Mouse (Mus musculus) retina, adult 2 months (tissue): ENCODE results near the gene Gucy2e.

ENCODE experiments used
- DNase-seq: peaks from one replicate; pipeline ENCODE4 v3.0.0-alpha.2; 2012; ENCODE audit warnings: low read depth, low spot score

The Gucy2e gene

GRCm38 (mm10) chr11:69236926-69237260, at the start of gene Gucy2e:
Gene Gucy2e, minus strand, starts transcription at chr11:69237036.
- DNase-seq: peak; percentile 89

GRCm38 (mm10) chr11:69277267-69277666, 40.4 kb upstream of the Gucy2e start:
- no peak for DNase-seq

DNA sequence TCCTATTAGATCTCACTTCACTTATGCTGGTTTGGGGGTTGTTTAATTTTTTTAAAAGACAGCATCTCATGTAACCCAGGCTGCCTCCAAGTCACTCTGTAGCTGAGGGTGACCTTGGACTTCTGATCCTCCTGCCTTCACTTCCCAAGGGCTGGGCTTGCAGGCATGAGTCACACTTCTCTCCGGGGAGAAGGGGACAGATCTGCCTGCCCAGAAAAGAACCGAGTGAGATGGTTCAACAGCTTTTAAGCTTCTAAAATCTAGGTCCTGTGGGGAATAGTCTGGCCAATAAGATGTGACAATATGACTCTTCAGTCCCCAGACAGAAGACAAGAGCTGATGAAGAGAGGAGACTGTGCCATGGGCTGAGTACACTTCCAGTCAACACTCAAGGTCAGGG, 39.2 kb upstream of the Gucy2e start:
- no peak for DNase-seq

DNA sequence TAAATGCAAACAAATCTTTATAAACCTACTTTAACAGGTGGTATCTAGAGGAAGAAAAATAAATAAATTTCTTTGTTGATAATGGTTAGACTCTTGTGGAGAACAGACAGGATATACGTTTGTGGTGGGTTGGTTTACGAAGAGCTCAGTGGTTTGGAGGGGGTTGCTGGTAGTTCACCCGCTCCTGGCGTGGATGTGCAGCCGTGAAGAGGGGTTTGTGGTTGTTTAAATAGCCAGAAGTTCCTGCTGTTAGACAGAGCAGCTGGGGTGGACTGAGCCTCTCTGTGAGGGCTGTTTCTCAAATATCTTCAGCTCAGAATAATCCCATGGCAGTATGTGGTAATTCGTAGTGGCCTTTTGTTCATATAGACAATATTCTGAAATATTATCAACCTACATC, 38.8 kb upstream of the Gucy2e start:
- no peak for DNase-seq

GRCm38 (mm10) chr11:69272122-69272740, 35.4 kb upstream of the Gucy2e start:
- peak; percentile 59 for DNase-seq

GRCm38 (mm10) chr11:69269575-69269974, 32.7 kb upstream of the Gucy2e start:
- DNase-seq: peak; percentile 60

- no peak for DNase-seq
Measured at GRCm38 (mm10) chr11:69268100-69268499, 31.3 kb upstream of the Gucy2e start.

DNA sequence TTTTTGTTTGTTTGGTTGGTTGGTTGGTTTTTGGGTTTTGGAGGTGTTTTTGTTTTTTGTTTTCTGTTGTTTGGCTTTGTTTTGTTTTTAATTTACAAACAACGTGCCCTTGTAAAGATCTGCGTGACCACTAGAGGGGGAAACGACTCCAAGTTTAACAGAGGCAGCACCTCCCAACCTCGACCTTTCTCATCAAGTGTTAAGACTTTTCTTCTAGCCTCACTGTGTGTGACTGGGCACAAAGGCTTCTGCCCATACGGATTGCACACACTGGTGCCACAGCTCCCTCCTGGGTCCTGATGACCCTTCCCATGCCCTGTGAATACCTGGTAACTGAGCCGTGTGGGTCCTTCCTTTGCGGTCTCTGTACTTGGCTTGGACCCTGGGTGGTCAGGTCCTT, 30.5 kb upstream of the Gucy2e start:
- no peak for DNase-seq

DNA sequence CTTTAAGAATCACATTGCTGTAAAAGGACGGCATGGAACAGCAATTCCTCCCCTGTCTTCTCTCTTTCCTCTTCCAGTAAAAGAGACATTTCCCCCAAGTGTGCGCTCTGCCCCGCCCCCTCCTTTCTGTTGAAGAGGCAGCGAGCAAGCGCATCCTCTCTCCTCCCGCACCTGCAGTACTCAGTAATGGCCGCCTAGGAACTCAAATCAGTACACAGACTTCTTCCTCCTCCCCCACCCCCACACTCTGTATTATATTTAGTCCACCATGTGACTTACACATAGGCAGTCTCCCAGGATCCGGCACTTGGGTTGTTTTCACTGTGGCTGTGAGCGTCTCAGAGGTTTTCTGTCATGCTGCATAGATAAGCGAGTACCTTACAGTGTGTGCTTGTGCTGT, 29.4 kb upstream of the Gucy2e start:
- DNase-seq: no peak

- no peak for DNase-seq
Measured at GRCm38 (mm10) chr11:69265410-69265809, 28.6 kb upstream of the Gucy2e start.

GRCm38 (mm10) chr11:69264276-69264675, 27.4 kb upstream of the Gucy2e start:
- DNase-seq: no peak

DNA sequence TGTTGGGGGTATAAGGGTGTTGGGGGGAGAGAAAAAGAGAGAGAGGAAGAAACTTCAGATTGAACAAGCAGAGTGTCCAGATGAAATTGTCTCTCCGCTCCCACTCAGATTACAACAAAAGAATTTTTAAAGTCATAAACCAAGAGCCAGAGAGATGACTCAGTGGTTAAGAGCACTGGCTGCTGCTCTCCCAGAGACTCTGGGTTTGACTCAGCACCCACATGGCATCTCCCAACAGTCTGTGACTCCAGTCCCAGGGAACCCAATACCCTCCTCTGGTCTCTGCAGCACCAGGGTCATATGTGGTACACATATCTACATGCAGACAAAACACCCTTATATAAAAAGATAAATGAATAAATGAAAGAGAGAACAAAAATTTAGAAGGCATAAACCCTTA, 23.3 kb upstream of the Gucy2e start:
- DNase-seq: no peak

GRCm38 (mm10) chr11:69258287-69258686, 21.5 kb upstream of the Gucy2e start:
- no peak for DNase-seq

DNA sequence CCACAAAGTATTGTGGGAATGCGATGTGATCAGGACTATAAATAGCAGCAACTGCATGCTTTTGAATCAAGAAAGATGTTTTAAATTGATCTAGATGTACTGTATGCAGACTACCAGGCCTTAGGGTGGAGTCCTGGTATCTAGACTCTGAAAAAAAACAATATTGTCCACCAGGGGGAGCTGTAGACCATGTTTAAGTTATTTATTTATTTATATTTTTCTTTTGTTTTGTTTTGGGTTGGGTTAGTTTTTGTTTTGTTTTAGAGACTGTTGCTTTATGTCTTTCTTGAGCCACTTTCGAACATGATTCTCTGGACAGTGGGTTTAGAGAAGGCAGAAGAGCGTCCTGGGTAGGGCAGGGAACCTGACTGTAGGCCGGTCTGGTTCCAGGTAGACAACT, 21.0 kb upstream of the Gucy2e start:
- peak; percentile 55 for DNase-seq

- DNase-seq: no peak
Measured at GRCm38 (mm10) chr11:69257072-69257471, 20.2 kb upstream of the Gucy2e start.

DNA sequence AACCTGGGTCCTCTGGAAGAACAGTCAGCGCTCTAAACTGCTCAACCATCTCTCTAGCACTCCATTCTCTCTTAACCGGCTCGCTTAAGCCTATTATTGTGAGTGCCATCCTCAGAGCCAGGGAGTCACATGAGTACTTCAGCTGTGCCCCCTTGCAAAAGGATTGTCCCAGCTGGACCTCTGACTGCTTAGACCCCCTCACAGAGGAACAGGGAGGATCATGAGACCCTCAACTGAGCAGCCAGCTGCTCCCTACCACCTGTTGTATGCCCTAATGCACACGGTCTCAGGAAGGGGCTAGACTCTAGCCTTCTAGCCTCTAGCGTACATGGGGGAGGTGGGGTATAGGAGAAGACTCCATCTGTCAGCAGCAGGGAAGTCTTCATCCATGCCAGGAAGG, 18.0 kb upstream of the Gucy2e start:
- no peak for DNase-seq

- no peak for DNase-seq
Measured at GRCm38 (mm10) chr11:69253131-69253530, 16.3 kb upstream of the Gucy2e start.

DNA sequence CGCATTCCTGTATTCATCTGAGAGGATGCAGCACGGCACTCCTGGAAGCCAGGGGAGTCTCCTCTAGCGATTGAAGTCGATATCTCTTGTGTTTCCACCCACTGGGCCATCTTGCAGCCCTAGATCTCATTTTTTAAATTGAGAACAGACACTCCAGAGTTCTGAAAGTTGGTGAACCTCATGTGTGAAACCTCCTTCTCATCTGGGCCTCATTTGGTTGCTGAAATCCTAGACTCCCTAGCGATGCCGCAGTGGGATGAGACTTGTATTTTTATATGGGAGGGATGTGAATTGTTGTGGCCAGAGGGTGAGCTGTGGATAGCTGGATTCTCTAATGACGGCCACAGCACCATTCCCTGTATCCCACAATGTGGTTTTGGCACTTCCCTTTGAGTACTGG, 15.1 kb upstream of the Gucy2e start:
- DNase-seq: no peak

- DNase-seq: no peak
Measured at GRCm38 (mm10) chr11:69251135-69251842, 14.5 kb upstream of the Gucy2e start.

DNA sequence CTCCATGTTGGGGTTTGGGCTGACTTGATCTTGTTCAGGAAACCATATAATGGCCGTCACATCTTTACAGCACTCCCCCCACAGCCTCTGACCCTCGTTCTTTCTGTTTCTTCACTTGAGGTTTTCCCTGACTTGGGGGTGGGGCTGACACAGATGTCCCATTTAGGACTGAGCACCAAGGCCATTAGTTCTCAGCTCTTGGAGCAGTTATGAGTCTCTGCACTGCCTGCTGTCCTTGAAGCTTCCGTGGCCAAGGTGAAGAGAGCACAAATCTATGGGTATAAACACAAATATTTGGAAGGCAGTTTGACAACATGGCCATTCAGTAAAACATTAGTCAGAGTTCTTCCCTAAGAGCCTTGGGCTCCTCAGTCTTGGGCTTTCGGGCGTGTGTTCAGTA, 13.3 kb upstream of the Gucy2e start:
- no peak for DNase-seq

DNA sequence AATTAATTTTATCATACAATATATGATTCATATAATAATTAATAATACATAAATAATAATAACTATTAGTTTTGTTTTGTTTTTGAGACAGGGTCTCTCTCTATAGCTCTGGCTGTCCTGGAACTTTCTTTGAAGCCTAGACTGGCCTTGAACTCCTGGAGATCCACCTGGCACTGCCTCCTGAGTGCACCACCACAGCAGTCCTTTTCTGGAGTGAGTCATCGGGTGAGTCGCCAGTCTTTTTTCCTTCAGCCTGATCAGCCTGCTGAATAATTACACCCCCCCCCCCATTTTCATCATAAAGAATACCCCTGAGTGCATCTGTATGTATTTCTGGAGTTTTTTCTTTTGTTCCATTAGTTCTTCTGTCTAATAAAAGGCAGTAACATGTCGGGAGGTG, 12.3 kb upstream of the Gucy2e start:
- no peak for DNase-seq

DNA sequence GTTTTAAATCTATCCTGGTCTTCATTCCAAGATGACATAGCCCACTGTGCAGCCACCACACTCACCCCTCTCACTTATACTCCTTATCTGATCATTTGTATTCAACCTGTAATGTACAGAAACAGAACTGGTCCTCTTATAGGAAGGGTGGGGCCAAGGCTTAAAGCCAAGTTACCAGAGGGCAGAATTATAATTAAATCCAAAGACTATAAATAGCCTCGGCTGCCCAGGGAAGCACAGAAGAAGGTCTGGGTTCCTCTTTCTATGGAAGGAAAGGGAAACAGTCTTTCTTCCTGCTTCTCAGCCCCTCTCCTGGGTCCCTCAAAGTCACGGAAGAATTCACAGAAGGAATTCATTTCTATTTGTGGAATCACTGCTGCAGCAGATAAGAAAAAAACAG, 8.8 kb upstream of the Gucy2e start:
- peak; percentile 65 for DNase-seq

DNA sequence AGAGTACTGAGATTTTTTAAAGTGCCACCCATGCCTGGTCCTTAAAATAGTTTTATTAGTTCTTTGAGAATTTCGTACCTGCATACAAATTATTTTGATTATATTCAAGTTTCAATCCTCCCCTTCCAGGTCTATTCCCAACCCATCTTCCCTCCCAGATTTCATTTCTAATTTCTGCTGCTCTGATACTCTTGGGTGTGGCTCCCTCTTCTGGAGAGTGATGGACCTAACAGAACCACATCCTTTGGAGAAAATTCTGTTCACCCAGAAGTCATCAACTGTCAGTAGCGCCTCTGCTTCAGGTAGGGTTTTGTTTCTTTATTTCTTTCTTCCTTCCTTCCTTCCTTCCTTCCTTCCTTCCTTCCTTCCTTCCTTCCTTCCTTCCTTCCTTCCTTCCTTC, 8.1 kb upstream of the Gucy2e start:
- DNase-seq: peak; percentile 62
